Mouse (Mus musculus) telencephalon, adult 2 months (tissue): ENCODE data around the gene Rsph14.

ENCODE experiments used
- DNase-seq: peaks from one replicate; pipeline ENCODE4 v3.0.0-alpha.2; 2011; ENCODE audit warnings: low read depth, low spot score

Gene Rsph14

DNA sequence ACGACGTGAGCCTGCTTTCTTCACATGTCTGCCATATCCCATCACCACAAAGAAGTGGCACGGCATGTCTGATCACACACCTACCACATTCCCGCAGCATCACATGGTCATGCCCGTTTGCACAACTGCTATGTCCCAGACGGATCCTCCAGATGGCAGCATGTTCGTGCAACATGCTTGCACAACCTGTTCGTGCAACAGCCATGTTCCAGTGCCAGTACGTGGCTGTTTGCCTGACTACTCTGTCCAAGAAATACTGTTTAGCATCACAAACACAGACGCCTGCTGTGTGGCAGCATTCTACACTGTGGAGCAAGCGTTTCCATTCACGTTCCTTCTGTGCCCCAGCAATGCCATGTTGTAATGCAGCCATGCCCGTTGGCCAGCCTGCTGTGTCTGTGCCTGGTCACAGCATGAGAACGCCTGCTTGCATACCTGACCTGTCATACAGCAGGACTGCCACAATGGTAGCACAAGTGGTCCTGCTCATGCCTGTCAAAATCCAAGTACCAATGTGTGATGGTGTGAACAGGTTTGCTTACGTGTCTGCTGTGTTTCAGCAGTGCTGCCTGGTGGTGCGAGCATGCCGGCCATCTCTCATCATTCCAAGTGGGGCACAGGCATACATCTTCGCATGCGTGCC, 98.7 kb downstream of the Rsph14 start:
- DNase-seq = no peak

DNA sequence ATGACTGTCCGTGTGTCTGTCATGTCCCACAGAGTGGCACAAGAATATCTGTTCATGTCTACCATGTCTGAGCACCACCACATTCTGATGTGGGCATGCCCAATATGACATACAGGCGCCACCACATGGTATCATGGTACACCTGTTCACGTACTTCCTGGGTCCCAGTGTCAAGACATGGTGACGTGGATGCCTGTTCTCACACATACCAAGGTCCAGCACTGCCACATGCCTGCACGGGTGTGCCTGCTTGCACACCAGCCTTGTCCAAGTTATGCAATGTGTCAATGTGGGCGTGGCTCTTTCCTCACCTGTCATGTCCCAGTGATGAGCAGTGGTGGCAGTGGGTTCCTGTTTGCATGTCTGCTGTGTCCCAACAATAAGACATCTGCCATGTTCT, 99.9 kb downstream of the Rsph14 start:
- DNase-seq = no peak

DNA sequence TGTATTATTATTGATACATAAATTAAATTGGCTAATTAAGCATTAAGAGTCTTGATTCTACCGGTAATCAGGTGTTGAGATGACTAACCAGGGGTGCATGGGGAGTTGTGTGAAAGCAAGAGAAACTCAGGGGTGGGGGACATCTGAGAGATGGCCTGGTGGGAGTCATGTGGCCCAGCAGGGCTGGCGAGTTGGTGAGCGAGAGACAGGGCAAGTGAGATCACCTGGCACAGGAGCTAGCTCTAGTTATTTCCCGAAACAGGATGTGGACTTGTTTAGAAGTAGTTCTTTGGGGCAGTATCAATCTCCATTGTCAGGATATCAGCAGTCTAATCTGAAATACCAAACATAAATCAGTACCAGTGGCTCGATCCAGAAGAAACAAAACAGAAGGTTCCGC, 100.8 kb downstream of the Rsph14 start:
- no peak for DNase-seq

DNA sequence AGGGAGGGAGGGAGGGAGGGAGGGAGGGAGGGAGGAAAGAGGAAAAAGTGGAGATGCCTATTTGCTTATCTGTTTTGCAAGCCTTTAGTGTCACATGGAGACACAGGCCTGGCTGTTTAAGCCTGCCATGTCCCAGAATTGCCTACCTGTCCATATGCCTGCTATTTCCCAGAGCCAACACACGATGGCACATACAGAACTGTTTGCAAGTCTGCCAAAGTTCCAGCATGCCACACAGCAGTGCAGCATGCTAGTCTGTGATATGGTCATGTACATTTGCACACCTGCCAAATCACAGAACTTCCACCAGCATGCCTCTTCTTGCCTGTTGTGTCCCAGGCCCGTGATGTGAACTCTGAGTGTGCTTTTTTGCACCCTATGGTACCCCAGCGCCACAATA, 101.8 kb downstream of the Rsph14 start:
- no peak for DNase-seq

DNA sequence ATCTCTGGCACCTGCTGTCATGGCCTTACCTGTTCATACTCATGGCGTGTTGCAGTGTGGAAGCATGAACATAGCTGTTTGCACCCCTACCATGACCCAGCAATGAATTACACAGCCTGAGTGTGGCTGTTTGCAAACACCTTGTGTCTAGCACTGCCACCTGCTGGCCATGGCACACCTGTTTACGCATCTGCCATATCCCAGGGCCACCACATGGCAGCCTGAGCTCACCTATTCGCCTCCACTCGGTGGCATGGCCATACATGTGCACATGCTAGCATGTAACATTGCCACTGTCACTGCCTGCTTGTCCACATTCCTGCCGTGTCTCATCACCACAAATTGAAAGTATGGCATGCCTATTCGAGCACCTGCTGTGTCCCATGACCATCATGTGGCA, 102.8 kb downstream of the Rsph14 start:
- no peak for DNase-seq

DNA sequence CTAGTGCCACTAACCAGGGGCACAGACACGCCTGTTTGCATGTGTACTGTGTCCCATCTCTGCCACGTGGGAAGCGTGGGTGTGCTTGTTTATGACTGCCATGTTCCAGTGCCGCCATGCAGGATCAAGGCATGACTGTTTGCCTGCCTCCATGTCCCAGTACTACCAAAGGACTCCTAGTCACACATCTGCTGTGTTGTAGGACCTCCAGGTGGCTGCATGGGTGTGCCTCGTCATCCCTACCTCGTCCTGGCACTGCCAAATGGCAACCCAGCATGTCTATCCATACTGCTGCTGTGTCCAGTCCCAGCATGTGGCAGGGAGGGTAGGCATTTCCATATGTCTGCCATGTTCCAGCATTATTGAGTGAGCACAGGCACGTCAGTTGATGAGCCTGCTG, 104.1 kb downstream of the Rsph14 start:
- DNase-seq = no peak

DNA sequence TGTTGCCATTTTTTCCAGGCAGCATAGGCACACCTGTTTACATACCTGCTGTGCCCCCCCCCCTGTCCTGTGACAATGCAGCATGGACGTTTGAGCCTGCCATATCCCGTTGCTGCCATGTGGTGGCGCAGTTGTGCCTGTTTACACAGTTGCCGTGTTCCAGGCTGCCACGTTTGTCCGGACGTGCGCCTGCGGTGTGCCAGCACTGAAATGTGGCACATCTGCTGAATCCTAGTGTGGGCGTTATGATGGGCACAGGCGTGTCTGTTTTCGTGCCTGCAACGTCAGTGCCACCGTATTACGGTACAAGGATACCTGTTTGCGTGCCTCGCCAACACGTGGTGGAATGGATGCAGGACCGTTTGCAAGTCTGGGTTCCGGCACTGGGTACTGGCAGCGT, 107.1 kb downstream of the Rsph14 start:
- DNase-seq = no peak

DNA sequence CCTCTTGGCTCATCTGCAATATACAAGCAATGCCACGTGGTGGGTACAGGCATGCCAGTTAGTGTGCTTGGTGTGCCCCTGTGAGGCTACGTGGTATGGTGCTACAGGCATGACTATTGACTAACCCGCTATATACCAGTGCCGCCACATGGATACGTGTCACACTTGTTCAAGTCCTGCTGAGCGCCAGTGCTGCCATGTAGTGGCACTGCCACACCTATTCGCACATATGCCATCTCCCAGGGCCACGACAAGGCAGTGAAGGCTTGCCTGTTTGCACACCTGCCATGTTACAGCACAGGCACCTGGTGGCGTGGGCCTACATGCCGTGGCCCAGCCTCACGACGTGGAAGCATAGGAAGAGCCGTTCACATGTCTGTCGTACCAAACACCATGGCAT, 108.1 kb downstream of the Rsph14 start:
- DNase-seq = no peak

DNA sequence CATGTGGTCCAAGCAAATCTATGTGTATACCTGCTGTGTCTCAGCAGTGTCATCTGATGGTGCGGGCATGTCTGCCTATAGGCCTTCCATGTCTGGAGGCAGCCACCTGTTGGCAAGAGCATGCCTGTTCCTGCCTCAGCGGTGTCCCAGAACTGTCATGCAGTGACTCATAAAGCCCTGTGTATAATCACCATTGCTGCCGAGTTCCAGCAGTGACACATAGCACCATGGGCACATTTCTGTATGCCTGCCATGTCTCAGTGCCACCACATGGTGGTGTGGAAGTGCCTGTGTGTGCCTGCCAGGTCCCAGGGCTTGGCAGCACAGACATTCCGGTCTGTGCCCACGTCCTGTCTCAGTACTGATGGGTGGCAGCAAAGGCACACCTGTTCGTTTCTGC, 109.6 kb downstream of the Rsph14 start:
- peak; percentile 54 for DNase-seq

DNA sequence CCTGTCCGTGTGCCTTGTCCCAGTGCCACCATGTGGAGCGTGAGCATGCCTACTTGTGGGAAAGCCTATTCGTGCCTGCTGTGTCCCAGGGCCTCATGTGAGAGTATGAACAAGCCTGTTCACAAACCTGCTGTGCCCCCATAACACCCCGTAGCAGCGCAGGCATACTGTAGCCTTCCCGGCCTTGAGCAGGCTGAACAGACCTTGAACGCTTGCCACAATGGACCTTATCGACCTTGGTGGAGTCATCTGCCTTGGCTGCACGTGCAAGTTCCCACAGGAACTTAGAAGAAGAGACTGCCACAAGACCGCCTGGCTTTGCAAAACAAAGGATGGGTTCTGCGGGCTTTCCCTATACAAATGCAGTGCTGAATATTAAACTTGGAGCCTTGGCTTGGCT, 110.8 kb downstream of the Rsph14 start:
- no peak for DNase-seq

DNA sequence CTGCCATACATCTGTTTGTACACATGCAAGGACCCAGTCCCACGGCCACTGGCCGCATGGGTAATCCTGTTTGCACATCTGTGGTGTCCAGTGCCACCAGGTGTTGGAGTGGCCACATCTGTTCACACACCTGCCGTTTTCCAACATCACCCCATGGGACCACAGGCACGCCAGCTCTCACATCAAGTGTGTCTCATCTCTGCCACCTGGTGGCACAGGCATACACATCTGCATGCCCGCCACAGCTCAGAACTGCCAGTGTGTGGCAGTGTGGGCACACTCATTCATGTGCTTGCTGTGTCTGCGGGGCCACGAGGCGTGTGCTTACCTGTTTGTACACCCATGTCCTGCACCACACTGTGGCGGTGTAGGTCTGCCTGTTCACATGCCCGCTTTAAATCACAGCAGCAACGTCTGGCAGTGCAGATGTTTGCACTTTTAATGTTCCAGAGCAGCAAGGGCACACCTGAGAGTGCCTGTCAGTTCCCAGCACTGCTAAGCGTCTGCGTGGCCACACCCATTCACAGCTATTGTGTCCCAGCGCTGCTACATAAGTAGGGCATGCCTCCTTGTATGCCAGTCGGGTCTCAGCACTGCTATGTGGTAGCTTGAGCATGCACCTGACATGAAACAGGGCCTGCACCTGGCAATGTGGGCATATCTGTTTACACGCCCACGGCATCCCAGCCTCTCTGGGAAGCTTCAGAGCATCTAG, 111.4 kb downstream of the Rsph14 start:
- DNase-seq = no peak

DNA sequence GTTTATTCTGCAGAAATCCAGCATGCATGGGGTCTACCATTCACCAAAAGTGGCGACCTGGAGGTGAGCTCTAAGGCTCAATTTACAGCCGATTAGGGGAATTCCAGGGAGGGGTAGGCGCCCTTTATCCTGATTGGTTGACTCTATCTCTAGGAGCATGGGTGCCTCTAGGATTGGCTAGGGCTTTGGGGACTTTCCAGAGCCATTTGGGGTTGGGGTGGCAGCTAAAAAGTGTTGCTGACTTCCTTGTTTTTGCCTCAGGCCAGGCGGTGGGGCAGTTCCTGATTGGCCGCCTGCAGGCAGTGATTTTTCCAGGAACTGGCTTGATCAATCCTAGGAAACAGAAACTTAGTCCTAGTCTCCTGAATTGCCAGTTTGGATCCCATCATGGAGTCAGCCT, 113.1 kb downstream of the Rsph14 start:
- DNase-seq = no peak

DNA sequence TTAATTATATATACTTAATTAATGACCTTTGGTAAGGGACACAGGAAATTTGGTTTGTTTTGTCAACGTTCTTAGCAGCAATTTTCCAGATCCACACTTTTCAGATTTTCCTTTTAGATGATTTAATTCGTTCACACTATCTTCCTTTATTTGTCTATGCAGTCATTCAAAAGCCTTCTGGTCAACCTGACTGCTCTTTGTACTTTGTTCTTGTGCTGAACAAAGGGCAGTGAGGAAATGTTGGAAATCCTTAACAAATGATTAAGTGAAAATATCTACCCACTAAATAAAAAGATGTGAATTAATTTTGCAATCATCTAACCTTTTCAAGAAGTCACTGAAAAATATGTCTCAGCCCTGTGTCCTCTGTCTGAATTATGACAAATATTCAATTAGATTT, 124.0 kb downstream of the Rsph14 start:
- DNase-seq = no peak
